Mouse (Mus musculus): ENCODE data around the gene Gm2974. TPM values are rescaled to one million over a fixed set of nuclear protein-coding genes. Genes with fewer than 3 reads are reported as not detected.
"Not testable (repeated sequence)": the region's sequence is repeated elsewhere in the genome, so short reads cannot be mapped to it uniquely, and the experiment has no call there.

The Gm2974 gene
- total RNA-seq (2021) = under 1 TPM; 0.28 to 0.79 TPM
- long read RNA-seq, experiment 1, partial matches to known transcripts = 0 of 1 reads
- long read RNA-seq, experiment 1, other reads (novel, unspliced or antisense) = 1 of 1 reads
- long read RNA-seq, experiment 2, partial matches to known transcripts = 1 of 3 reads
- long read RNA-seq, experiment 2, other reads (novel, unspliced or antisense) = 2 of 3 reads

- peak in 1 of 2 experiments; percentile 1 for DNase-seq (ENCODE audit: low spot score in 2 of 2)
Observed at GRCm38 (mm10) chr14:4182491-4183210, at the start of gene Gm2974. TSS of gene Gm2974 (plus strand) at chr14:4182576.

GRCm38 (mm10) chr14:4141646-4142045, 40.7 kb upstream of the Gm2974 start:
- DNase-seq (ENCODE audit: low spot score in 2 of 2) = peak in 1 of 2 experiments; percentile 1

DNA sequence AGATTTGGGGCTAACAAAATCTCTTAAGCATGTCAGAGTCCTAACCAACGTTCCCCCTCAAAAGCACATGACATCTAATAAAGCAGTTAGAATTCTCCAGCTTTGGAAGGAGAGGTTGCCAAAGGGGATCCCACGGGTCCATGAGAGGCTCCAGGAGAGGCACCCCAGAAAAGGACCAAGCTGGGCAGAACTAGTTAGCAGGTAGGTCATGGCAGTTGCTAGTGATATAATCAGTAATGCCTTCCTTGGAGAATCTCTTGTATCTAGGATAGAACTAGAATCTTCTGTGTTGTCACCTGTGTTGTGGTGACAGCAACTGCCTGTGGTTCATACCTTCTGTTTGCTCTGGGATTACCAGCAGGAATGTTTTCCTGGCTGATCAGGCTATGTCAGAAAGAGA, 17.6 kb upstream of the Gm2974 start, which contains the start of gene Gm3127:
Gene Gm3127, plus strand, starts transcription at position 301 of the 400 bp plus-strand sequence.
- DNase-seq (ENCODE audit: low spot score in 2 of 2) = not testable (repeated sequence)

GRCm38 (mm10) chr14:4182030-4182429, 346 bp upstream of the Gm2974 start:
- DNase-seq (ENCODE audit: low spot score in 2 of 2) = peak in 1 of 2 experiments; percentile 1

DNA sequence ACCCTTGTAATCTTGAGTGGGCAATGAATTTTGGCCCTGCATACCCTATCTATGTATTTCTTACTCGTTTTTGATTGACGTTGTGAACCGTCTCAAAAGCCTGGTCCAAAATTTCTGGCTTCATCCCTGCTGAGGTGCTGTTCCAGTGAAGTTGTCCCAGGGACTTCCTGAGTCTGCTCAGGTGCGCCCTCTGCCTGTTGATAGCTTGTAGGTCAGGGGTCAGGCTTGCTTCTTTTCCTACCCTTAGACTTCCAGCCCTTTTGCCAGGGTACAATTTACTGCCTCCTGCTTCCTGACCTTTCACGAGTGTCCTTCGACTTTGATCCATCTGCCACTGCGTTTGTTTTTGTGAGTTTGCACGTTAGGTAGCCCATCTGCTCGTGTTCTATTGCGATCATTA, 999 bp downstream of the Gm2974 start:
- DNase-seq (ENCODE audit: low spot score in 2 of 2) = not testable (repeated sequence)

- not testable (repeated sequence) for DNase-seq (ENCODE audit: low spot score in 2 of 2)
Observed at GRCm38 (mm10) chr14:4249331-4249730, 67.0 kb downstream of the Gm2974 start, which contains the start of gene Gm3138. TSS of gene Gm3138 (plus strand) at chr14:4249631.

Other genes with a start within 250 kb of the Gm2974 start
- gene Gm3095, start 219.0 kb upstream of the Gm2974 start, total RNA-seq (2021) = under 1 TPM; 0.30 to 0.56 TPM
- not detected for gene Gm3099, start 184.2 kb upstream of the Gm2974 start, total RNA-seq (2021)
- 1 to 10 TPM; 2.4 to 2.6 TPM for gene Gm5796, start 158.6 kb upstream of the Gm2974 start, total RNA-seq (2021)
- gene Gm3115, start 98.5 kb upstream of the Gm2974 start, total RNA-seq (2021) = under 1 TPM; 0.26 to 0.28 TPM
- gene Gm8108, start 72.0 kb upstream of the Gm2974 start, total RNA-seq (2021) = 1 to 10 TPM; 2.3 to 3.9 TPM
- gene Gm3127, start 17.5 kb upstream of the Gm2974 start, total RNA-seq (2021) = not detected
- not detected for gene Gm3138, start 67.1 kb downstream of the Gm2974 start, total RNA-seq (2021)
- gene Gm3149, start 134.7 kb downstream of the Gm2974 start, total RNA-seq (2021) = not detected
- under 1 TPM; 0.45 to 0.49 TPM for gene 2610042L04Rik, start 152.2 kb downstream of the Gm2974 start, total RNA-seq (2021)
- not detected for gene Gm3159, start 214.9 kb downstream of the Gm2974 start, total RNA-seq (2021)
- gene Gm3164, start 232.9 kb downstream of the Gm2974 start, total RNA-seq (2021) = under 1 TPM; 0.42 to 0.82 TPM
- gene Gm3173, start 248.4 kb downstream of the Gm2974 start, total RNA-seq (2021) = 1 to 10 TPM in 1 of 2 experiments, not detected in 1; 1.9 TPM

All from left cerebral cortex, adult 18-20 months (tissue).